ENCODE assay signal across 13 mouse cellular contexts in the genomic region with DNA sequence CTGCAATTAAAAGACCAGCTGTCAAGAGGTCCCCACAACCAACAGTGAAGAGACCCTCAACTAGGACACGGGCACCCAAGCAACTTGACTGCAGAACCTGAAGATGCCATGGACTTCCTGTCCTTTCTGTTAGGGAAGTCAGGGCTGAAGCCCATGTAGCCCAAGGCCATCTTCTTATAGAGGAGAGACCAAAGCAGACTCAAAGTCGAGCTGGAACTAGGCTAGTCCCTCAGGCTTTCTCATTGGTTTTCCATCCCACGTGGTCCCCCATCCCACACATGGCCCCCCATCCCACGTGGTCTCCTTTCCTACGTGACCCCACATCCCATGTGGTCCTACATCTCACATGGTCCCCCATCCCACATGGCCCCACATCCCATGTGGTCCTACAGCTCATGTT.
A peak's percentile ranks its signal among the peaks of the same experiment; 100 is the strongest.
DNase-seq lines count a peak whose midpoint lies in the region; ATAC-seq and TF ChIP-seq lines count a peak whose summit lies in the region.
"Had no signal": no experiment of that assay in that cellular context is flagged by ENCODE, and none has a peak within 500 bp of the region (broad histone marks: within the 10 kb centered on the region; RNA-seq: fewer than 3 reads in every experiment).

No protein-coding gene starts in this region.

- no peak for TF ChIP-seq CTCF in layer of hippocampus, adult 2 months (conservative IDR thresholded peaks at IDR 0.05)
- TF ChIP-seq CTCF in hindbrain, postnatal 0 days (IDR thresholded peaks at IDR 0.05; ENCODE audit: low read depth): no peak

- H3K4me1 ChIP-seq in heart, embryonic 10.5 days: peaks cover 13% of the 10 kb centered on the region
- peaks cover 45% of the 10 kb centered on the region for H3K4me1 ChIP-seq in embryonic facial prominence, embryonic 10.5 days
- H3K4me1 ChIP-seq in limb, embryonic 12.5 days (replicated peaks): peaks cover 45% of the 10 kb centered on the region
- peaks cover 4% of the 10 kb centered on the region; the same call in 1 of the 2 replicates for H3K4me1 ChIP-seq in hindbrain, postnatal 0 days (ENCODE audit: insufficient read depth, low read length)

- ATAC-seq in limb, embryonic 12.5 days (ENCODE audit: insufficient number of reproducible peaks, insufficient read depth, low FRiP score, low TSS enrichment, low read depth): no peak
- ATAC-seq in hindbrain, postnatal 0 days: no peak
- ATAC-seq: liver, postnatal 0 days had no signal

- no peaks in the 10 kb centered on the region for H3K36me3 ChIP-seq in heart, embryonic 10.5 days
- no peaks in the 10 kb centered on the region for H3K36me3 ChIP-seq in embryonic facial prominence, embryonic 10.5 days (replicated peaks)
- H3K36me3 ChIP-seq in limb, embryonic 12.5 days: no peaks in the 10 kb centered on the region
- no peaks in the 10 kb centered on the region for H3K36me3 ChIP-seq in hindbrain, postnatal 0 days (ENCODE audit: insufficient read depth, low read length)

- H3K9ac ChIP-seq in limb, embryonic 12.5 days (replicated peaks): no peak overlapping the region
- no peak overlapping the region for H3K9ac ChIP-seq in hindbrain, postnatal 0 days (replicated peaks; ENCODE audit: low read length)
- H3K9ac ChIP-seq: forebrain, embryonic 13.5 days; liver, postnatal 0 days had no signal

- H3K27me3 ChIP-seq in heart, embryonic 10.5 days (ENCODE audit: insufficient read depth, poor library complexity, severe bottlenecking): no peaks in the 10 kb centered on the region
- no peaks in the 10 kb centered on the region for H3K27me3 ChIP-seq in embryonic facial prominence, embryonic 10.5 days (replicated peaks; ENCODE audit: low read depth, poor library complexity, severe bottlenecking)
- H3K27me3 ChIP-seq in limb, embryonic 12.5 days: no peaks in the 10 kb centered on the region
- H3K27me3 ChIP-seq in hindbrain, postnatal 0 days (ENCODE audit: insufficient read depth, low read length): no peaks in the 10 kb centered on the region
- H3K27me3 ChIP-seq: forebrain, embryonic 13.5 days had no signal

- H3K27ac ChIP-seq in heart, embryonic 10.5 days: peak overlapping the region; percentile 13; the same call in 1 of the 2 replicates
- H3K27ac ChIP-seq in layer of hippocampus, adult 2 months: peak overlapping the region; percentile 78; the same call in 1 of the 2 replicates
- peak overlapping the region; percentile 79 for H3K27ac ChIP-seq in embryonic facial prominence, embryonic 10.5 days (replicated peaks)
- peak overlapping the region; percentile 84; the same call in 1 of the 2 replicates for H3K27ac ChIP-seq in limb, embryonic 12.5 days
- H3K27ac ChIP-seq in hindbrain, postnatal 0 days: no peak overlapping the region
- H3K27ac ChIP-seq: forebrain, embryonic 13.5 days had no signal

- H3K9me3 ChIP-seq in heart, embryonic 10.5 days: no peaks in the 10 kb centered on the region
- H3K9me3 ChIP-seq in embryonic facial prominence, embryonic 10.5 days: no peaks in the 10 kb centered on the region
- no peaks in the 10 kb centered on the region; the same call in 1 of the 2 replicates for H3K9me3 ChIP-seq in limb, embryonic 12.5 days
- no peaks in the 10 kb centered on the region for H3K9me3 ChIP-seq in hindbrain, postnatal 0 days (ENCODE audit: low read length)
- H3K9me3 ChIP-seq: forebrain, embryonic 13.5 days had no signal

- H3K4me3 ChIP-seq in heart, embryonic 10.5 days: no peak overlapping the region
- H3K4me3 ChIP-seq in layer of hippocampus, adult 2 months: no peak overlapping the region
- no peak overlapping the region for H3K4me3 ChIP-seq in embryonic facial prominence, embryonic 10.5 days
- H3K4me3 ChIP-seq in limb, embryonic 12.5 days (replicated peaks): no peak overlapping the region
- H3K4me3 ChIP-seq in hindbrain, postnatal 0 days (ENCODE audit: low read length): no peak overlapping the region
- H3K4me3 ChIP-seq: forebrain, embryonic 13.5 days had no signal

- intact Hi-C loops in heart, postnatal 36 days (cut with DNase I): loop anchor here (1.0 to 5.0 kb wide), 5 partner anchors 54 to 414 kb away; no protein-coding TSS in a partner anchor

- no peak overlapping the region for H3K4me2 ChIP-seq in limb, embryonic 12.5 days
- H3K4me2 ChIP-seq in hindbrain, postnatal 0 days (ENCODE audit: low read depth, low read length): no peak overlapping the region
- H3K4me2 ChIP-seq: forebrain, embryonic 13.5 days had no signal

- 78% methylated on average over 5 of the region's 5 CpGs for WGBS in heart, embryonic 10.5 days
- WGBS in embryonic facial prominence, embryonic 10.5 days: 89% methylated on average over 5 of the region's 5 CpGs
- 65% methylated on average over 5 of the region's 5 CpGs for WGBS in limb, embryonic 12.5 days
- WGBS in hindbrain, postnatal 0 days: 90% methylated on average over 5 of the region's 5 CpGs

- DNase-seq in heart, embryonic 10.5 days (ENCODE audit: low spot score): no peak
- no peak for DNase-seq in heart, postnatal 36 days
- DNase-seq in layer of hippocampus, adult 2 months (ENCODE audit: low spot score in 2 of 2): no peak
- DNase-seq in layer of hippocampus, adult 8-10 months (ENCODE audit: low spot score in 2 of 2): no peak
- DNase-seq in embryonic facial prominence, embryonic 10.5 days (ENCODE audit: low spot score): no peak
- DNase-seq in right cerebral cortex, postnatal 4 days: no peak
- no peak for DNase-seq in hindbrain, postnatal 0 days (ENCODE audit: low spot score)
- DNase-seq: cerebellum, adult 8-10 months; gastrocnemius, postnatal 25 days; layer of hippocampus, adult 9-11 months; liver, postnatal 0 days had no signal
